Mouse (Mus musculus): ENCODE results near the gene Slc8a3. TPM values are rescaled to one million over a fixed set of nuclear protein-coding genes. Genes with fewer than 3 reads are reported as not detected.

Slc8a3 gene
- total RNA-seq, 1 experiment: 0.09 TPM

GRCm38 (mm10) chr12:81168031-81168430, 164.9 kb downstream of the Slc8a3 start:
- no peak overlapping the region for H3K4me3 ChIP-seq (ENCODE audit: insufficient read depth in 1 of 2, low read depth in 1 of 2, low read length in 2 of 2, poor library complexity in 1 of 2, severe bottlenecking in 1 of 2)
- no peak overlapping the region for H3K9ac ChIP-seq (ENCODE audit: insufficient read depth, low read depth, low read length, poor library complexity, severe bottlenecking)
- no peak overlapping the region for H3K27ac ChIP-seq (ENCODE audit: insufficient read depth, low read depth, low read length, poor library complexity, severe bottlenecking)
- DNase-seq (ENCODE audit: low read depth, low spot score): no peak
- H3K36me3 ChIP-seq (ENCODE audit: control insufficient read depth, insufficient read depth, low read length, poor library complexity, severe bottlenecking): 0 out of 2 replicates have a peak, but pooled peaks cover 3% of the 10 kb centered on the region
- H3K9me3 ChIP-seq (ENCODE audit: control insufficient read depth, insufficient read depth, low read depth, low read length): no peaks in the 10 kb centered on the region
- TF ChIP-seq ZNF384 (IDR thresholded peaks at IDR 0.05; ENCODE audit: low read depth, low read length) (no peak), HCFC1 (IDR thresholded peaks at IDR 0.05; ENCODE audit: borderline replicate concordance, insufficient read depth, low read length) (no peak), MAFK (IDR thresholded peaks at IDR 0.05; ENCODE audit: insufficient read depth, low read depth, low read length) (no peak), ZC3H11A (IDR thresholded peaks at IDR 0.05; ENCODE audit: borderline replicate concordance, low read depth, low read length) (no peak), CHD2 (IDR thresholded peaks at IDR 0.05; ENCODE audit: low read depth, low read length) (no peak)
- H3K4me1 ChIP-seq (ENCODE audit: control insufficient read depth in 2 of 2, insufficient read depth in 2 of 2, low read length in 2 of 2, poor library complexity in 1 of 2): peaks cover 3% of the 10 kb centered on the region in 2 experiments; a peak in 2 of 4 replicates
- in situ Hi-C loops (cut with MboI; ENCODE audit: low sequenced_read_pairs in 2 of 2, unreplicated experiment in 2 of 2): no loop called here

DNA sequence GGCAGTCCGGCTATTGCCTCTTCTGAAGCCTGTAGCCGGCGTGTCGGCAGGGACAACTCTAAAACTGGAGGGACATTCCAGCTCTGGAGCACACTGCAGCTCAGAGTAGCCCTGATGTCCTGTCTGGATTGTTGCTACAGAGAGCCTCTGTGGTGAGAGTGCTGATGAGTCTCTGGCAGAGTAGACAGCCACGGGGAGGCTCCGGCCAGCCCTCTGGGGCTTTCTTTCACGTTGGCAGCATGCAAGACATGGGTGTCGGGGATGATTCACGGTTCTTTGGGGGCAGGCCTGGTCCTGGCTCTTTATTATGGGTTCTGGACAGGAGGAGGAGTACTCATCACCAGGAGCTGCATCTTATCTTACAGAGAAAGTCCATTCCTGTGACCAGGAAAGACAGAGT, 165.8 kb downstream of the Slc8a3 start:
- H3K9ac ChIP-seq (ENCODE audit: insufficient read depth, low read depth, low read length, poor library complexity, severe bottlenecking): no peak overlapping the region
- H3K4me1 ChIP-seq (ENCODE audit: control insufficient read depth in 2 of 2, insufficient read depth in 2 of 2, low read length in 2 of 2, poor library complexity in 1 of 2): peaks cover 3% of the 10 kb centered on the region in 2 experiments; a peak in 2 of 4 replicates
- no peak overlapping the region for H3K4me3 ChIP-seq (ENCODE audit: insufficient read depth in 1 of 2, low read depth in 1 of 2, low read length in 2 of 2, poor library complexity in 1 of 2, severe bottlenecking in 1 of 2)
- TF ChIP-seq ZC3H11A (IDR thresholded peaks at IDR 0.05; ENCODE audit: borderline replicate concordance, low read depth, low read length) (no peak), MAFK (IDR thresholded peaks at IDR 0.05; ENCODE audit: insufficient read depth, low read depth, low read length) (no peak)
- 0 out of 2 replicates have a peak, but pooled peaks cover 3% of the 10 kb centered on the region for H3K36me3 ChIP-seq (ENCODE audit: control insufficient read depth, insufficient read depth, low read length, poor library complexity, severe bottlenecking)
- no peak overlapping the region for H3K27ac ChIP-seq (ENCODE audit: insufficient read depth, low read depth, low read length, poor library complexity, severe bottlenecking)
- no peak for DNase-seq (ENCODE audit: low read depth, low spot score)
- in situ Hi-C loops (cut with MboI; ENCODE audit: low sequenced_read_pairs in 2 of 2, unreplicated experiment in 2 of 2): no loop called here
- no peaks in the 10 kb centered on the region for H3K9me3 ChIP-seq (ENCODE audit: control insufficient read depth, insufficient read depth, low read depth, low read length)

DNA sequence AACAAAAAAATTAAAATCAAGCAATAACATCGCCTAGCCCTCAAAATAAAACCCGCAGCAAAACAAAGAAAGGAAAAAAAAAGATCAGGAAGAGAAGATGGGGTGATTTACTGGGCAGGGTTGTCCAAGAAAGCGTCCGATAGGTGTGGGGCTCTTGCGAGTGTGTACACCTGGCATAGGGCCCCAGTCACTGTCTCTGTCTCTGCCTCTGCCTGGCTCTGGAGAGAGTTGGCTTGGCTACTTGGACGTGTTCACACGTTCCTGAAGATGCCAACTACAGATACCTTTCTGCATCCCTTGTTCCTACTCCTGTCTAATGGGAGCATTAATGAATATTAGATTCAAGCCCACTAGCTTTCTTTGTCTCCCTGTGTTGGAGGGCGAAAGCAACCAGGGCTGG, 166.4 kb downstream of the Slc8a3 start:
- Histone ChIP-seq H3K36me3 (ENCODE audit: control insufficient read depth, insufficient read depth, low read length, poor library complexity, severe bottlenecking) (0 out of 2 replicates have a peak, but pooled peaks cover 3% of the 10 kb centered on the region), H3K9me3 (ENCODE audit: control insufficient read depth, insufficient read depth, low read depth, low read length) (no peaks in the 10 kb centered on the region), H3K4me3 (ENCODE audit: insufficient read depth in 1 of 2, low read depth in 1 of 2, low read length in 2 of 2, poor library complexity in 1 of 2, severe bottlenecking in 1 of 2) (no peak overlapping the region), H3K9ac (ENCODE audit: insufficient read depth, low read depth, low read length, poor library complexity, severe bottlenecking) (no peak overlapping the region), H3K27ac (ENCODE audit: insufficient read depth, low read depth, low read length, poor library complexity, severe bottlenecking) (no peak overlapping the region), H3K4me1 (ENCODE audit: control insufficient read depth in 2 of 2, insufficient read depth in 2 of 2, low read length in 2 of 2, poor library complexity in 1 of 2) (peaks cover 3% of the 10 kb centered on the region in 2 experiments; a peak in 2 of 4 replicates)
- no peak for DNase-seq (ENCODE audit: low read depth, low spot score)
- TF ChIP-seq ZC3H11A (IDR thresholded peaks at IDR 0.05; ENCODE audit: borderline replicate concordance, low read depth, low read length): no peak
- no peak for TF ChIP-seq ZNF384 (IDR thresholded peaks at IDR 0.05; ENCODE audit: low read depth, low read length)
- no peak for TF ChIP-seq MAFK (IDR thresholded peaks at IDR 0.05; ENCODE audit: insufficient read depth, low read depth, low read length)
- TF ChIP-seq CHD2 (IDR thresholded peaks at IDR 0.05; ENCODE audit: low read depth, low read length): no peak
- TF ChIP-seq HCFC1 (IDR thresholded peaks at IDR 0.05; ENCODE audit: borderline replicate concordance, insufficient read depth, low read length): no peak
- in situ Hi-C loops (cut with MboI; ENCODE audit: low sequenced_read_pairs in 2 of 2, unreplicated experiment in 2 of 2): no loop called here

DNA sequence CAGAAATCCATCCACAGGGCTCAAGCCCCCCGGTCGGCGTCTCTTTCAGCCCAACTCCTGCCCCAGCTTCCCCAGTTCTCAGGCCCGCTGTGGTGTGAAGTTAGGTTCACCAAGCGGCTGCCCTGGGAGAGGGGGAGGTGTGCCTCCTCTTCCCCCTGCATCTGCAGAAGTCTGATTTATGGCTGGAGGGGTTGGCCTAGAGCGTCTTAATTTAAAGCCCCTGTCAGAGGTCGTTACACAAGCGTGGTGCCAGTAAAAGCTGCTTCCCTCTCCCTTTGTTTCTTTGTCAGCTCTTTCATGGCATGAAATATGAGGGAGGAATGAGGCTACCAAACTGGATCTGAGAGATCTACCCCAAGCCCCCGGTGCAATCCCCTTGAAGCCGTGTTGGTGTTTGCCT, 166.9 kb downstream of the Slc8a3 start:
- Histone ChIP-seq H3K4me1 (ENCODE audit: control insufficient read depth in 2 of 2, insufficient read depth in 2 of 2, low read length in 2 of 2, poor library complexity in 1 of 2) (peaks cover 3% of the 10 kb centered on the region in 2 experiments; a peak in 2 of 4 replicates), H3K36me3 (ENCODE audit: control insufficient read depth, insufficient read depth, low read length, poor library complexity, severe bottlenecking) (0 out of 2 replicates have a peak, but pooled peaks cover 3% of the 10 kb centered on the region), H3K9me3 (ENCODE audit: control insufficient read depth, insufficient read depth, low read depth, low read length) (no peaks in the 10 kb centered on the region), H3K27ac (ENCODE audit: insufficient read depth, low read depth, low read length, poor library complexity, severe bottlenecking) (no peak overlapping the region), H3K9ac (ENCODE audit: insufficient read depth, low read depth, low read length, poor library complexity, severe bottlenecking) (no peak overlapping the region), H3K4me3 (ENCODE audit: insufficient read depth in 1 of 2, low read depth in 1 of 2, low read length in 2 of 2, poor library complexity in 1 of 2, severe bottlenecking in 1 of 2) (no peak overlapping the region)
- no peak for DNase-seq (ENCODE audit: low read depth, low spot score)
- TF ChIP-seq MAFK (IDR thresholded peaks at IDR 0.05; ENCODE audit: insufficient read depth, low read depth, low read length): no peak
- TF ChIP-seq ZNF384 (IDR thresholded peaks at IDR 0.05; ENCODE audit: low read depth, low read length): no peak
- TF ChIP-seq HCFC1 (IDR thresholded peaks at IDR 0.05; ENCODE audit: borderline replicate concordance, insufficient read depth, low read length): no peak
- no peak for TF ChIP-seq CHD2 (IDR thresholded peaks at IDR 0.05; ENCODE audit: low read depth, low read length)
- TF ChIP-seq ZC3H11A (IDR thresholded peaks at IDR 0.05; ENCODE audit: borderline replicate concordance, low read depth, low read length): no peak
- in situ Hi-C loops (cut with MboI; ENCODE audit: low sequenced_read_pairs in 2 of 2, unreplicated experiment in 2 of 2): no loop called here

GRCm38 (mm10) chr12:81163566-81163965, 169.4 kb downstream of the Slc8a3 start:
- DNase-seq (ENCODE audit: low read depth, low spot score): no peak
- H3K9me3 ChIP-seq (ENCODE audit: control insufficient read depth, insufficient read depth, low read depth, low read length): no peaks in the 10 kb centered on the region
- in situ Hi-C loops (cut with MboI; ENCODE audit: low sequenced_read_pairs in 2 of 2, unreplicated experiment in 2 of 2): no loop called here
- H3K4me3 ChIP-seq (ENCODE audit: insufficient read depth in 1 of 2, low read depth in 1 of 2, low read length in 2 of 2, poor library complexity in 1 of 2, severe bottlenecking in 1 of 2): no peak overlapping the region
- no peak overlapping the region for H3K9ac ChIP-seq (ENCODE audit: insufficient read depth, low read depth, low read length, poor library complexity, severe bottlenecking)
- H3K27ac ChIP-seq (ENCODE audit: insufficient read depth, low read depth, low read length, poor library complexity, severe bottlenecking): no peak overlapping the region
- H3K4me1 ChIP-seq (ENCODE audit: control insufficient read depth in 2 of 2, insufficient read depth in 2 of 2, low read length in 2 of 2, poor library complexity in 1 of 2): peaks cover 3% of the 10 kb centered on the region in 2 experiments; a peak in 2 of 4 replicates
- no peaks in the 10 kb centered on the region for H3K36me3 ChIP-seq (ENCODE audit: control insufficient read depth, insufficient read depth, low read length, poor library complexity, severe bottlenecking)
- TF ChIP-seq ZC3H11A (IDR thresholded peaks at IDR 0.05; ENCODE audit: borderline replicate concordance, low read depth, low read length) (no peak), ZNF384 (IDR thresholded peaks at IDR 0.05; ENCODE audit: low read depth, low read length) (no peak), MAFK (IDR thresholded peaks at IDR 0.05; ENCODE audit: insufficient read depth, low read depth, low read length) (no peak), CHD2 (IDR thresholded peaks at IDR 0.05; ENCODE audit: low read depth, low read length) (no peak), HCFC1 (IDR thresholded peaks at IDR 0.05; ENCODE audit: borderline replicate concordance, insufficient read depth, low read length) (no peak)
